ENCODE assay signal across 17 mouse cellular contexts in genomic region chr3:34837644-34838332, GRCm38 (mm10).
DNase-seq lines count a peak whose midpoint lies in the region; ATAC-seq lines count a peak whose summit lies in the region.
"Had no signal": no experiment of that assay in that cellular context is flagged by ENCODE, and none has a peak within 500 bp of the region (broad histone marks: within the 10 kb centered on the region; RNA-seq: fewer than 3 reads in every experiment).

No protein-coding gene starts in this region.

- no peak for DNase-seq in hindbrain, embryonic 14.5 days (ENCODE audit: low spot score)
- no peak for DNase-seq in neural tube, embryonic 11.5 days (ENCODE audit: low spot score)
- no peak for DNase-seq in neural tube, embryonic 10.5 days (ENCODE audit: extremely low spot score, low spot score)
- peak; percentile 18 for DNase-seq in forelimb bud, embryonic 11.5 days (ENCODE audit: low read depth, low spot score)
- no peak for DNase-seq in natural killer cell, adult 2 months (ENCODE audit: low spot score in 2 of 2)
- DNase-seq in cerebellum, adult 8-10 months = no peak
- DNase-seq: adrenal gland, postnatal 36 days; cerebellum, adult 11 months; kidney, adult 2 months; right cerebral cortex, adult 18-20 months had no signal

- H3K4me1 ChIP-seq in hindbrain, embryonic 14.5 days (replicated peaks; ENCODE audit: control insufficient read depth, insufficient read depth, low read length) = 0 out of 2 replicates have a peak, but pooled peaks cover 2% of the 10 kb centered on the region
- H3K4me1 ChIP-seq in hindbrain, embryonic 12.5 days = peaks cover 6% of the 10 kb centered on the region
- peaks cover 9% of the 10 kb centered on the region for H3K4me1 ChIP-seq in neural tube, embryonic 11.5 days (ENCODE audit: control insufficient read depth, insufficient read depth, low read length)
- no peaks in the 10 kb centered on the region for H3K4me1 ChIP-seq in kidney, embryonic 14.5 days (ENCODE audit: control insufficient read depth, insufficient read depth, low read length)

- H3K27me3 ChIP-seq in hindbrain, embryonic 14.5 days (ENCODE audit: control insufficient read depth, insufficient read depth, low read length) = no peaks in the 10 kb centered on the region
- H3K27me3 ChIP-seq in hindbrain, embryonic 12.5 days = no peaks in the 10 kb centered on the region
- no peaks in the 10 kb centered on the region for H3K27me3 ChIP-seq in neural tube, embryonic 11.5 days (ENCODE audit: control insufficient read depth, insufficient read depth, low read length)
- no peaks in the 10 kb centered on the region for H3K27me3 ChIP-seq in kidney, embryonic 14.5 days (ENCODE audit: control insufficient read depth, insufficient read depth, low read length)
- H3K27me3 ChIP-seq: heart, embryonic 15.5 days had no signal

- H3K9me3 ChIP-seq in hindbrain, embryonic 14.5 days (ENCODE audit: control insufficient read depth, low read length) = no peaks in the 10 kb centered on the region
- no peaks in the 10 kb centered on the region for H3K9me3 ChIP-seq in hindbrain, embryonic 12.5 days (replicated peaks)
- H3K9me3 ChIP-seq in neural tube, embryonic 11.5 days (ENCODE audit: control insufficient read depth, low read length) = no peaks in the 10 kb centered on the region
- H3K9me3 ChIP-seq in kidney, embryonic 14.5 days (ENCODE audit: control insufficient read depth, low read length) = no peaks in the 10 kb centered on the region
- H3K9me3 ChIP-seq: embryonic facial prominence, embryonic 12.5 days; heart, embryonic 15.5 days had no signal

- H3K27ac ChIP-seq in hindbrain, embryonic 14.5 days = no peak overlapping the region; the same call in 1 of the 2 replicates
- H3K27ac ChIP-seq in hindbrain, embryonic 12.5 days = no peak overlapping the region
- H3K27ac ChIP-seq in neural tube, embryonic 11.5 days (ENCODE audit: low read depth, low read length) = 0 out of 2 replicates have a peak overlapping the region, but pooled peaks have one; percentile 20
- H3K27ac ChIP-seq in kidney, embryonic 14.5 days (ENCODE audit: low read depth, low read length) = no peak overlapping the region
- H3K27ac ChIP-seq: embryonic facial prominence, embryonic 12.5 days; heart, embryonic 15.5 days; layer of hippocampus, adult 2 months; liver, embryonic 14.5 days had no signal

- 0 out of 2 replicates have a peak, but pooled peaks have one; percentile 43 for ATAC-seq in hindbrain, embryonic 14.5 days (ENCODE audit: low FRiP score)
- ATAC-seq in hindbrain, embryonic 12.5 days (ENCODE audit: low FRiP score) = no peak
- ATAC-seq in neural tube, embryonic 11.5 days (ENCODE audit: insufficient read depth, low FRiP score, low TSS enrichment) = no peak; the same call in 1 of the 2 replicates
- no peak for ATAC-seq in kidney, embryonic 14.5 days (ENCODE audit: low FRiP score, low TSS enrichment)

- H3K4me2 ChIP-seq in hindbrain, embryonic 14.5 days (replicated peaks) = no peak overlapping the region
- no peak overlapping the region for H3K4me2 ChIP-seq in hindbrain, embryonic 12.5 days (replicated peaks)
- no peak overlapping the region for H3K4me2 ChIP-seq in neural tube, embryonic 11.5 days (ENCODE audit: low read depth)
- no peak overlapping the region for H3K4me2 ChIP-seq in kidney, embryonic 14.5 days (replicated peaks; ENCODE audit: low read depth, low read length)
- H3K4me2 ChIP-seq: embryonic facial prominence, embryonic 12.5 days; heart, embryonic 15.5 days had no signal

- 57% methylated on average over 11 of the region's 11 CpGs for WGBS in hindbrain, embryonic 14.5 days
- 65% methylated on average over 11 of the region's 11 CpGs for WGBS in hindbrain, embryonic 12.5 days
- 59% methylated on average over 11 of the region's 11 CpGs for WGBS in neural tube, embryonic 11.5 days
- WGBS in kidney, embryonic 14.5 days = 77% methylated on average over 11 of the region's 11 CpGs

- H3K36me3 ChIP-seq in hindbrain, embryonic 14.5 days (replicated peaks; ENCODE audit: control insufficient read depth, insufficient read depth) = no peaks in the 10 kb centered on the region
- no peaks in the 10 kb centered on the region for H3K36me3 ChIP-seq in hindbrain, embryonic 12.5 days
- H3K36me3 ChIP-seq in neural tube, embryonic 11.5 days (ENCODE audit: control insufficient read depth, insufficient read depth, low read length) = no peaks in the 10 kb centered on the region
- no peaks in the 10 kb centered on the region for H3K36me3 ChIP-seq in kidney, embryonic 14.5 days (ENCODE audit: control insufficient read depth, insufficient read depth, low read length)
- H3K36me3 ChIP-seq: embryonic facial prominence, embryonic 12.5 days; G1E; heart, embryonic 15.5 days had no signal

- no peak overlapping the region for H3K9ac ChIP-seq in hindbrain, embryonic 14.5 days
- H3K9ac ChIP-seq in hindbrain, embryonic 12.5 days = no peak overlapping the region
- H3K9ac ChIP-seq in neural tube, embryonic 11.5 days (ENCODE audit: low read length) = no peak overlapping the region
- no peak overlapping the region for H3K9ac ChIP-seq in kidney, embryonic 14.5 days (ENCODE audit: low read depth, low read length)
- H3K9ac ChIP-seq: embryonic facial prominence, embryonic 12.5 days; heart, embryonic 15.5 days; liver, embryonic 14.5 days had no signal

- H3K4me3 ChIP-seq in hindbrain, embryonic 14.5 days (replicated peaks; ENCODE audit: low read length) = no peak overlapping the region
- H3K4me3 ChIP-seq in hindbrain, embryonic 12.5 days = no peak overlapping the region
- H3K4me3 ChIP-seq in neural tube, embryonic 11.5 days (ENCODE audit: low read depth, low read length) = no peak overlapping the region
- no peak overlapping the region for H3K4me3 ChIP-seq in kidney, embryonic 14.5 days (ENCODE audit: low read length)
- H3K4me3 ChIP-seq: embryonic facial prominence, embryonic 12.5 days; heart, embryonic 15.5 days; layer of hippocampus, adult 2 months had no signal
